Mouse (Mus musculus) heart, postnatal 0 days (tissue): ENCODE measurements around the gene Gm20547. TPM values are rescaled to one million over a fixed set of nuclear protein-coding genes. Genes with fewer than 3 reads are reported as not detected.
"Not testable (repeated sequence)": the region's sequence is repeated elsewhere in the genome, so short reads cannot be mapped to it uniquely, and the experiment has no call there.

ENCODE experiments used
- ATAC-seq: fragments of 200-750 bp; cut with Nextera tagmentation; 2 replicates; pipeline ENCODE4 v1.8.0; 2017; ENCODE audit warnings: low read depth, moderate number of reproducible peaks, moderate library complexity; ENCODE audit not compliant: insufficient read depth
- DNase-seq: peaks from one replicate; pipeline ENCODE4 v3.0.0-alpha.2; 2016; ENCODE audit warnings: low spot score
- H3K27ac ChIP-seq: fragments of 300-500 bp; sonication (generic); 2 replicates; pipeline ENCODE4 v1.5.1; 2014; ENCODE audit warnings: low read depth, mild to moderate bottlenecking
- H3K27me3 ChIP-seq: fragments of 300-500 bp; sonication (generic); 2 replicates; pipeline ENCODE4 v1.6.1; 2014; ENCODE audit warnings: low read length, mixed read lengths; ENCODE audit not compliant: control insufficient read depth, insufficient read depth
- H3K36me3 ChIP-seq: fragments of 300-500 bp; sonication (generic); replicated peaks from 2 replicates; pipeline ENCODE4 v1.6.1; 2014; ENCODE audit warnings: low read length, mixed read lengths; ENCODE audit not compliant: control insufficient read depth, insufficient read depth
- H3K4me1 ChIP-seq: fragments of 300-500 bp; sonication (generic); 2 replicates; pipeline ENCODE4 v1.6.1; 2014; ENCODE audit warnings: antibody characterized with exemption; ENCODE audit not compliant: control insufficient read depth, insufficient read depth
- H3K4me2 ChIP-seq: fragments of 300-500 bp; sonication (generic); 2 replicates; pipeline ENCODE4 v1.6.1; 2014; ENCODE audit warnings: low read depth, mild to moderate bottlenecking, low read length, moderate library complexity
- H3K4me3 ChIP-seq: fragments of 300-500 bp; sonication (generic); 2 replicates; pipeline ENCODE4 v1.5.1; 2014; ENCODE audit warnings: low read depth, low read length
- H3K9ac ChIP-seq: fragments of 300-500 bp; sonication (generic); replicated peaks from 2 replicates; pipeline ENCODE4 v1.6.1; 2014; ENCODE audit warnings: low read depth, low read length, mixed read lengths
- H3K9me3 ChIP-seq: fragments of 300-500 bp; sonication (generic); replicated peaks from 2 replicates; pipeline ENCODE4 v1.6.1; 2016; ENCODE audit warnings: low read length; ENCODE audit not compliant: control insufficient read depth
- CTCF ChIP-seq: IDR thresholded peaks from 2 replicates; pipeline ENCODE4 v1.5.1; 2016; ENCODE audit warnings: antibody characterized with exemption, control low read depth, low read depth
- EP300 ChIP-seq: IDR thresholded peaks from 2 replicates; pipeline ENCODE4 v1.6.1; 2016; ENCODE audit warnings: antibody characterized with exemption, low read depth
- WGBS: fragments of 180-500 bp; shearing (Covaris S2); extraction: QIAGEN DNeasy Blood & Tissue Kit; methylation state at CpG from one replicate; pipeline ENCODE4 v1.1.7; 2014; 5-methylcytosine and 5-hydroxymethylcytosine counted together
- polyA plus RNA-seq: library from polyadenylated mRNA; unstranded; fragments of >200 nt; fragmentation: Nextera tagmentation; extraction: Ambion mirVana; gene quantifications from 2 replicates; pipeline ENCODE4 v1.2.1, GENCODE M21; 2015
- total RNA-seq: library from RNA; depleted of rRNA; stranded (reverse); fragments of >200 nt; gene quantifications from 2 replicates; pipeline ENCODE4 v1.2.3, GENCODE M21; 2014; ENCODE audit warnings: low replicate concordance

Gm20547 gene
- total and polyA plus RNA-seq, 2 experiments from 2014 or later, result not detected

DNA sequence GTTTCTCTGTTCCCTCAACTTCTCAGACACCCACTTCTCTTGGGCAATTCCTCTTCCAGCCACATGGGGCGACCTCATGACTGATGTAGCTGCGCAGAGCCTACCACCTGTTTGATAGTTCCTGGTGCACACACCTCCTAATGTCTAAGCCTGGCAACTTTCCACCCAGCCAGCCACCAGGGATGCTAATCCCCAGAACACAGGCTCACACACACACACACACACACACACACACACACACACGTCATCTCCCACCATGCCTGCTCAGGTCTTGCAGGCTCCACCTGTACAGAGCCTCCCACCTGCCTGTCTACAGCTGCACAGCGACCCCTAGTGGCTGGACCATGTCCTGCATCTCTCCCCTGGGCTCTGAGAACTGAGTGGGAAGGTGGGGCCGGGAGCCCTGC lies 30.1 kb upstream of the Gm20547 start:
- Histone ChIP-seq H3K4me2 (no peak overlapping the region), H3K27ac (no peak overlapping the region), H3K4me1 (no peaks in the 10 kb centered on the region), H3K9me3 (no peaks in the 10 kb centered on the region), H3K36me3 (peaks cover 72% of the 10 kb centered on the region), H3K27me3 (no peaks in the 10 kb centered on the region), H3K4me3 (no peak overlapping the region), H3K9ac (no peak overlapping the region)
- peak; percentile 89 for TF ChIP-seq CTCF
- TF ChIP-seq EP300, result no peak
- 51% methylated on average over 5 of the region's 5 CpGs for WGBS
- ATAC-seq (peak; percentile 73), DNase-seq (peak; percentile 43)

GRCm38 (mm10) chr17:34910982-34911381 lies 29.1 kb upstream of the Gm20547 start:
- peaks cover 82% of the 10 kb centered on the region for H3K36me3 ChIP-seq
- ATAC-seq, result no peak

DNA sequence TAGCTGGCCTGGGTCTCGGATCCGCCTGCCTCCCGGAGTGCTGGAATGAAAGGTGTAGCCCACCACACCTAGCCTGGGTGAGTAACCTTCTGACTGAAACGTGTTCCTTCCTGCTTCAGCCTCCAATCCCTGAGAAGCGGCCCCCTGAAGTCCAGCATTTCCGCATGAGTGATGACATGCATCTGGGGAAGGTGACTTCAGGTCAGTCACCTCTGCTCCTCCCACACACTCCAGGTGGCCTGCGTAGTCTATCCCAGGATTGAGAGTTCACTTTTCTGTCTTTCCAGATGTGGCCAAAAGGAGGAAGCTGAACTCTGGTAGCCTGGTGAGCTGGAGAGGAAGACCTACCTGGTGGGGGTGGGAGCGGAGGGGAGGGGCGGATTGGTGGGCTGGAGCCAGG lies 21.1 kb upstream of the Gm20547 start:
- no peaks in the 10 kb centered on the region for H3K9me3 ChIP-seq
- ATAC-seq (no peak), DNase-seq (no peak)
- TF ChIP-seq CTCF (no peak), EP300 (no peak)
- H3K4me1 ChIP-seq, result peaks cover 5% of the 10 kb centered on the region
- H3K27me3 ChIP-seq, result no peaks in the 10 kb centered on the region
- H3K36me3 ChIP-seq, result peaks cover 66% of the 10 kb centered on the region
- H3K4me2 ChIP-seq, result no peak overlapping the region
- no peak overlapping the region for H3K9ac ChIP-seq
- WGBS, result 94% methylated on average over 9 of the region's 9 CpGs
- no peak overlapping the region for H3K4me3 ChIP-seq
- H3K27ac ChIP-seq, result no peak overlapping the region

More at GRCm38 (mm10) chr17:34910982-34911381, 29.1 kb upstream of the Gm20547 start:
- H3K4me3 ChIP-seq, result no peak overlapping the region
- H3K4me1 ChIP-seq, result no peaks in the 10 kb centered on the region
- H3K9me3 ChIP-seq, result no peaks in the 10 kb centered on the region
- no peak overlapping the region for H3K9ac ChIP-seq
- TF ChIP-seq EP300 (no peak), CTCF (no peak)
- WGBS, result 79% methylated on average over 10 of the region's 10 CpGs
- no peak for DNase-seq
- no peaks in the 10 kb centered on the region for H3K27me3 ChIP-seq
- no peak overlapping the region for H3K27ac ChIP-seq
- H3K4me2 ChIP-seq, result no peak overlapping the region

DNA sequence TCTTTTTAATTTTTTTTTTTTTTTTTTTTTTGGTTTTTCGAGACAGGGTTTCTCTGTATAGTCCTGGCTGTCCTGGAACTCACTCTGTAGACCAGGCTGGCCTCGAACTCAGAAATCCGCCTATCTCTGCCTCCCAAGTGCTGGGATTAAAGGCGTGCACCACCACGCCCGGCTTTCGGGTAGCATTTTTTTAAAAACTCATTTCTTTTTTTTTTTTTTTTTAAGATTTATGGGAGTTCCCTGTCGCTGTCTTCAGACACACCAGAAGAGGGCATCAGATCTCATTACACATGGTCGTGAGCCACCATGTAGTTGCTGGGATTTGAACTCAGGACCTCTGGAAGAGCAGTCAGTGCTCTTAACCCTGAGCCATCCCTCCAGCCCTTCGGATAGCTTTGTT lies 20.1 kb upstream of the Gm20547 start:
- DNase-seq, H3K4me3 ChIP-seq, H3K27ac ChIP-seq, H3K27me3 ChIP-seq, ATAC-seq, H3K4me2 ChIP-seq, H3K9me3 ChIP-seq, H3K9ac ChIP-seq: not testable (repeated sequence)
- 88% methylated on average over 8 of the region's 10 CpGs for WGBS
- H3K36me3 ChIP-seq, result peaks cover 56% of the 10 kb centered on the region
- peaks cover 12% of the 10 kb centered on the region for H3K4me1 ChIP-seq

DNA sequence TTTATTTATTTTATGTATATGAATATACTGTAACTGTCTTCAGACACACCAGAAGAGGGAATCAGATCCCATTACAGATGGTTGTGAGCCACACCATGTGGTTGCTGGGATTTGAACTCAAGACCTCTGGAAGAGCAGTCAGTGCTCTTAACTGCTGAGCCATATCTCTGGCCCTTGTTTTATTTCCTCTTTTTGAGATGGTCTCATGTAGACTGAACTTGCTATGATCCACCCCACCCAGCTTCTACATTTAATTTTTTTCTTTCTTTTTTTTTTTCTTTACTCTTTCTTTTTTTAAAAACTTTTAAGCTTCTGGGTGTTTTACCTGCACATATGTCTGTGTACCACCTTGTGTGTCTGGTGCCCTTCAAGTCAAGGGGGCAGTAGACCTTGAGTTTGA lies 19.0 kb upstream of the Gm20547 start:
- H3K9me3 ChIP-seq, H3K4me2 ChIP-seq, DNase-seq, H3K9ac ChIP-seq, H3K27me3 ChIP-seq, H3K4me3 ChIP-seq, H3K27ac ChIP-seq, ATAC-seq: not testable (repeated sequence)
- peaks cover 12% of the 10 kb centered on the region for H3K4me1 ChIP-seq
- peaks cover 45% of the 10 kb centered on the region for H3K36me3 ChIP-seq

GRCm38 (mm10) chr17:34899890-34900243 lies 18.0 kb upstream of the Gm20547 start:
- no peaks in the 10 kb centered on the region for H3K9me3 ChIP-seq
- H3K36me3 ChIP-seq, result peaks cover 35% of the 10 kb centered on the region
- H3K4me1 ChIP-seq, result peaks cover 15% of the 10 kb centered on the region
- peak overlapping the region; percentile 97 for H3K4me3 ChIP-seq
- H3K27ac ChIP-seq, result peak overlapping the region; percentile 97
- no peak for ATAC-seq
- H3K4me2 ChIP-seq, result peak overlapping the region; percentile 81
- WGBS, result 8% methylated on average over 5 of the region's 5 CpGs
- peak; percentile 52 for DNase-seq
- peak overlapping the region; percentile 93 for H3K9ac ChIP-seq
- TF ChIP-seq EP300 (no peak), CTCF (no peak)
- H3K27me3 ChIP-seq, result no peaks in the 10 kb centered on the region
